Mouse (Mus musculus) liver, embryonic 12.5 days (tissue): ENCODE measurements around the gene Tssk2. TPM values are rescaled to one million over a fixed set of nuclear protein-coding genes. Genes with fewer than 3 reads are reported as not detected.

Source experiments
- polyA plus RNA-seq: library from polyadenylated mRNA; unstranded; fragments of >200 nt; fragmentation: Nextera tagmentation; extraction: Ambion mirVana; gene quantifications from 2 replicates; pipeline ENCODE4 v1.2.1, GENCODE M21; 2016

Gene Tssk2
- polyA plus RNA-seq, 1 experiment from 2014 or later, result not detected

Other genes starting within 250 kb of the Tssk2 start
- gene Med15, start 165.7 kb upstream of the Tssk2 start, polyA plus RNA-seq, result 24.2 and 25.2 TPM in 2 replicates
- gene Klhl22, start 139.0 kb upstream of the Tssk2 start, polyA plus RNA-seq, result 23.5 and 24.0 TPM in 2 replicates
- 4.9 and 5.2 TPM in 2 replicates for gene Scarf2, start 101.4 kb upstream of the Tssk2 start, polyA plus RNA-seq
- not detected in 2 replicates for gene B830017H08Rik, start 65.5 kb upstream of the Tssk2 start, polyA plus RNA-seq
- 0.58 and 0.61 TPM in 2 replicates for gene Car15, start 60.3 kb upstream of the Tssk2 start, polyA plus RNA-seq
- not detected in 2 replicates for gene Gm20518, start 7.0 kb upstream of the Tssk2 start, polyA plus RNA-seq
- gene Tssk1, start 4.4 kb upstream of the Tssk2 start, polyA plus RNA-seq, result 0.04 TPM in 1 of 2 replicates, not detected in the other
- gene Dgcr2, start 75 bp upstream of the Tssk2 start, polyA plus RNA-seq, result 29.7 and 29.9 TPM in 2 replicates
- gene Ess2, start 12.7 kb downstream of the Tssk2 start, polyA plus RNA-seq, result 18.7 and 18.9 TPM in 2 replicates
- not detected in 2 replicates for gene Gsc2, start 16.4 kb downstream of the Tssk2 start, polyA plus RNA-seq
- 99.2 and 102 TPM in 2 replicates for gene Slc25a1, start 29.6 kb downstream of the Tssk2 start, polyA plus RNA-seq
- not detected in 2 replicates for gene Vpreb2, start 81.8 kb downstream of the Tssk2 start, polyA plus RNA-seq
- 40.4 and 40.5 TPM in 2 replicates for gene Dgcr6, start 154.2 kb downstream of the Tssk2 start, polyA plus RNA-seq
- gene Prodh, start 191.6 kb downstream of the Tssk2 start, polyA plus RNA-seq, result 8.6 and 10.1 TPM in 2 replicates
- 0.65 and 0.68 TPM in 2 replicates for gene Rtn4r, start 229.0 kb downstream of the Tssk2 start, polyA plus RNA-seq